Mouse (Mus musculus): ENCODE results near the gene Mbnl3. TPM values are rescaled to one million over a fixed set of nuclear protein-coding genes. Genes with fewer than 3 reads are reported as not detected.

Gene Mbnl3
- polyA plus RNA-seq (2014; fragmentation: Illumina TruSeq; extraction: RNeasy Lipid Tissue Mini Kit (QIAGEN cat#74804); ENCODE audit: insufficient read depth, low read depth, low replicate concordance) = 0.91 TPM

GRCm38 (mm10) chrX:51206432-51206831 lies at the start of gene Mbnl3:
Gene Mbnl3, minus strand, starts transcription at chrX:51206532.

Other genes starting within 250 kb of the Mbnl3 start
- 14.4 TPM for gene Rap2c, start 188.5 kb downstream of the Mbnl3 start, polyA plus RNA-seq (2014; fragmentation: Illumina TruSeq; extraction: RNeasy Lipid Tissue Mini Kit (QIAGEN cat#74804); ENCODE audit: insufficient read depth, low read depth, low replicate concordance)

Data from lung, adult 10 weeks (tissue).